Mouse (Mus musculus): ENCODE results near the gene Olfr1491.

DNA sequence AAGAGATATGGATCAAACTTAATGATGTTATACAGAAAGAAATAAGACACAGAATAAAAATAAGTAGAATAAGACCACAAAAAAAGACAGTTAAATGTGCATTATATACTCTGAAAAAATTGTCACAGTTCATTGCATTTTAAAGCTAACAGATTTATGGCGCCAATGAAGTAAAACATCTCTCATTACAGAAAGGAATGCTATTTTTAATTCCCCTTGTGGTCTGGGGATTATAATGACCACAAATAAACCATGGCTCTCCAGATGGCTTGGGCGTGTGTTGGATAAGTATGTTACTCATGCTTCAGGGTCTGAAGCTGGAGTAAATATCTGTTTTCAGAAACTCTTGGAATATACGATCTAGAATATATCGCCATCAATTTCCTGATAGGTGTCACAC is 42.4 kb downstream of the Olfr1491 start, which contains the start of gene Olfr1494:
- TF ChIP-seq CTCF (conservative IDR thresholded peaks at IDR 0.05; ENCODE audit: insufficient read depth, insufficient read length, low read depth, low read length) (no peak), POLR2A (IDR thresholded peaks at IDR 0.05; ENCODE audit: low read depth, low read length) (no peak)

Measured in kidney, adult 2 months (tissue).